Mouse (Mus musculus) lung, adult 2 months (tissue): ENCODE measurements around the gene Ppm1n.
A peak's percentile ranks its signal among the peaks of the same experiment; 100 is the strongest.

Experiments used
- CTCF ChIP-seq: fragments of 200-500 bp; IDR thresholded peaks from 2 replicates; pipeline ENCODE4 v1.5.1; 2011; ENCODE audit warnings: mild to moderate bottlenecking, low read length, control low read depth; ENCODE audit not compliant: insufficient read depth
- POLR2A ChIP-seq: fragments of 200-500 bp; IDR thresholded peaks from 2 replicates; pipeline ENCODE4 v1.6.1; 2011; ENCODE audit warnings: low read depth, mild to moderate bottlenecking, control low read depth, low read length, borderline replicate concordance; ENCODE audit errors: extremely low read depth

- TF ChIP-seq CTCF (no peak), POLR2A (peak; percentile 69; the same call in 1 of the 2 replicates)
These were observed 40.0 kb upstream of the Ppm1n start for GRCm38 (mm10) chr7:19319906-19320305.
